Mouse (Mus musculus): ENCODE results near the gene Phactr3.

Gene Phactr3

DNA sequence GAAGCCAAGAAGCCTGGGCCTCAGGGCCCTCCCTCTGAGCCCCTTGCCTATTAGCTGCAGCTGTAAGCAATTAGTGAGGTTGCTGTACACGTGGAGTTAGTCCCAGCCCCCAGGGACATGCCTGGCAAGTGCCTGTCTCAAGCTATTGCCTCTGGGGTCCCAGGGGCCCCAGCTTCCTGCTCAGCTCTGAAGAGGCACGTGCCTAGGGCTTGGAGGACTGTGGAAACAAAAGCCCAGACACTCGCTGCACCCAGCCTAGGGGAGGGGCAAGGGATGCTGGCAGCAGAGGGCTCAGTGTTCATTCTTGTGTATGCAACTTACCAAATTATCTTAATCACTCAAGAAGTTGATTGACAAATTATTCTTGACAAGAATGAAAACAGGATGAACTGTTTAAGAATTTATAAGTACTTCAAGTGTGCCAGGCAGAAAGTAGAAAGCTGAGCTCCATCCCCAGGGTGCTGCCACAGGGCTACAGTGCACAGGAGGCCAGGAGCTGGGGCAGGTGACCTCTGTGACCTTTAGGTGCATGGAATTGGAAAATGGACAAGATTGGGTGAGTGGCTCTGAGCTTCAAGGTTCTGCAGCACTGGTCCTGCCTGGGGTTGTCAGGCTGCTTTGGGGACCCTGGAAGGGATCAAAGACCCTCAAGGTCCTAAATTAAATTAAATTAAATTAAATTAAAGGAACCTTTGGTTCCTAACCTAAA lies 138.5 kb downstream of the Phactr3 start:
- no peak for DNase-seq (ENCODE audit: low spot score in 2 of 2)

DNA sequence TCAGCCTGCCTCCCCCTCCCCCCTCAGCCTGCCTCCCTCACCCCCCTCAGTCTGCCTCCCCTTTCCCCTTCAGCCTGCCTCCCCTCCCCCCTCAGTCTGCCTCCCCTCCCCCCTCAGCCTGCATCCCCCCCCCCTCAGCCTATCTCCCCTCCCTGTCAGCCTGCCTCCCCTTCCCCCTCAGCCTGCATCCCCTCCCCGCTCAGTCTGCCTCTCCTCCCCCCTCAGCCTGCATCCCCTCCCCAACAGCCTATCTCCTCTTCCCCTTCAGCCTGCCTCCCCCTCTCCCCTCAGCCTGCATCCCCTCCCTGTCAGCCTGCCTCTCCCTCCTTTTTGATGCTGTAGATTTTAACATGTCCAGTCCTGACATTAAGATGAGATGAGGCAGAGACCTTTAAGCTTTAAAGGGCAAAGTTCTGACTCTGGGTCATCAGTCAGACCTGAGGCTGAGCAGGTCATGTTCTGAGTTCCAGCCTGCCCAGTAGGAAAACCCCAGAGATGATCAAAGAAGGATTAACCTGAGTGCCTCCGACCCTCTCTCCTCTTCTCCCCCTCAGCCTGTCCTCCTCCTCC lies 139.3 kb downstream of the Phactr3 start:
- DNase-seq (ENCODE audit: low spot score in 2 of 2): no peak

DNA sequence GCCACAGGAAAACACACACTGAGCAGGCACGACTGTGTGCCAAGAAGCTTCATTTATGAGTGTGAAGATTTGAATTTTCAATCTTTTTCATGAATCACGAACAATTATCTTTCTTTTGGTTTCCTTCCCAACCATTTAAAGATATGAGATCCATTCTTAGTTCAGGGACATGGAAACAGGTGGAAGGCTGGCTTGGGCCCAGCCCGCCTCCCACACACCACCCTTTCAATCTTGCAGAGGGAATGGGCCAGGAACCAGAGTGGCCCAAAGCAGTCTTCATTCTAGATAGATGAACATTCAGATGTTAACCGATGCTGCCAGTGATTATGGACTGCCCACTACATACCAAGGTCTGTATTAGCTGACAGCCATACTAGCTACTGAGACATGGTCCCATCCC lies 144.3 kb downstream of the Phactr3 start:
- peak in 1 of 2 experiments; percentile 68 for DNase-seq (ENCODE audit: low spot score in 2 of 2)

DNA sequence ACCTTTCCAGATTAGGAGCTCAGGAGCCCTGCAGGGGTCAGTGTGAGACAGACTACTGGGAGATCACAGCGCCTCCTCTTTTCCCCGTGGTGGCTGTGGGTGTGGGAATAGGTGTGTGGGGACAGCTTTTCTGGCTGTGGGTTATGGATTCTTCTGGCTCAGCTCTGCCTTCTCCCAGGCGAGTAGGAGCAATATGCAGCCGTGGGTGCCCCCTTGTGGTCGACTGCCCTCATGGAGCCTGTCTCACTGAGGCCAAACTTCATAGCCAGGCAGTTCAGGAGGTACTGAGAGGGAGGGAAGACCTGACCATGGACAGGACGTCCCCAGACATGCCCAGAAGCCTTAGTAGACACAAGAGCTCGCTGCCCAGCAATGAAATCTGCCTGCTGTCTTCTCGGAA lies 145.6 kb downstream of the Phactr3 start:
- peak; percentile 53 to 94 for DNase-seq (ENCODE audit: low spot score in 2 of 2)

DNA sequence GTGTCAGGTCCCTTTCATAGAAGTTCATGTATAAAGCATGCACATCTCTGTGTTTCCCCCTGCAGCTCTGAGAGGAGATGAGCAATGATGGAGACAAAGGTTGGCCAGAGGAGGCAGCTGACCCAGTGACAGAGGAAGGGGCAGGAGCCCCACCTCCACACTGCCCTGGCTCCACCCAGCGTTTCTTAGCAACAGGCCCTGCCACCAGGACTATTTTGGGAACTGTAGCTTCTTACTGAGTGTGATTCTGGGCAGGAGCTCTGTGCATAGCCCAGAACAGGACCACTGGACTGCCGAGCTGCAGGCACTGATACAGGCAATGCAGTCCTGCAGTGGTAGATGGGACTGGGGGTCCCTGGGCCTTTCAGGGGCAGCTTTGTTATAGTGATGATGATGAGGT lies 146.7 kb downstream of the Phactr3 start:
- peak in 1 of 2 experiments; percentile 52 for DNase-seq (ENCODE audit: low spot score in 2 of 2)

DNA sequence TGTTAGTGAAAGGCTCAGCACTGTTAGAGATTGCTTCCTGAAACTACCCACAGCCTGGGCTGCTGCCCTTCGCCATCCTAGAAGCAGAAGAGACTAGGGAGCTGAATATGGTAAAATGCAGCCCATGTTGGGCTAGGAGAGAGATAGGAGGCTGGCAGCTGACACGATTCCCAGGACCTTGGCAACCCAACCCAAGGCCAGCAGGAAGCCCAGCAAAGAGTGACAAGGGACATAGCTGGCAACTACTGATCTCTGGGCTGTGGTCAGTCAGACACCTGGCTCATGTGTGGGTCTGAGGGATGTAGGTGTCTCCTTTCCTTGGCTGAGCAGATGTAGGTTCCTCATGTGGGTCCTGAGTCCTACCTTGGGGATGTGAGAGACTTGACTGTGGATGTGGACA lies 152.0 kb downstream of the Phactr3 start:
- DNase-seq (ENCODE audit: low spot score in 2 of 2): no peak

DNA sequence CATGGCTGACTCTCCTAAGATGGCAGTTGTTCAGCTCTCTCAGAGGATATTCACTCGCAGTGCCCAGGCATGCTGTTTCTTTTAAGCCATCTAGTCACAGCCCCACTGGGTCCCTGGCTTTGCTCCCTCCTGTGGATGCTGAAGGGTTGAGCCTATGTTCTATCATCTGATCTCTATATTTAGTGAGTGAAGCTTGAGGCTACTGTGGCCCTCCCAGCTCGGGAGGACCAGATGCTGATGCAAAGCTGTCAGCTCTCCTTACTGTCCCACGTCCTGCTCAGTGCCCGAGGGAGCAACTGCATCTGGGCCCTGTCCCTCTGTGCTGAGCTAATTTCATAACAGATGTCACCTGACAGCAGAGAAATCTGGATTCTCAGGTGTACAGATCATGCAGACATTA lies 153.6 kb downstream of the Phactr3 start:
- DNase-seq (ENCODE audit: low spot score in 2 of 2): no peak

DNA sequence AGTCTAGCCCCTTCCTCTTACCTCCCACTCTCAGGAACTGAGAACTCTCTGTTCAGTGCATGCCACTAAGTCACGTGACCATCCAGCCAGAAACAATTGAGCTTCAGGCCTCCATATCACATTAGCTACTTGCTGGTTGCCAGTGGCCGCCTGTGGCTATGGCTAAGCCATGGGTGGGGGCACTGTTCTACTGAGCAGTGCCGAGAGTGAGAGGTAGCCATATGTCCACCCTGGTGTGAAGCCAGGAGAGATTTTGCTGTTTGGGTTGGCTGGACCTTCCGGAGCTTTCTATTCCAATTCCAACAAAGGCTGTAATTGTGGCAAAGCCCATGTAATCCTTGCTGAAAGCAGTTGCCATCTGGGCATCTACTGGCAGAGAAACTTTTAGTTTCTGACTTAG lies 155.4 kb downstream of the Phactr3 start:
- DNase-seq (ENCODE audit: low spot score in 2 of 2): no peak

DNA sequence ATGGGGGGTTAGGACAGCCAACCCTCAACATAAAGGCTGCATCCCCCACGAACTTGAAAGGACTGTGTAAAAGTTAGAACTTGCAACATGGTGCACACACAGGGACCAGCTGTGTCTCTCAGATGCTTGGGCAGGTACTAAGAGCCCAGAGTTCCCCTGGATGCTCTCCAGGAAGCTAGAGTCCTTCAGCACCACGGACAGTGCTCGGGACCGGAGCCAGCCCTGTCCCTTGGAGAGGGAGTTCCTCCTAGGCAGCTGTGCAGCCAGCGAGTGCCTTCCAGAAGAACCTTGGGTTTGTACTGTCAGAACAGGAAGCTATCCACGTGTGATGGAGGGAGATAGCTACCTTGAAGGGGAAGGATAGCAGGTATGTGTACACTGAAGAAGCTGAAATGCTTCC lies 158.4 kb downstream of the Phactr3 start:
- DNase-seq (ENCODE audit: low spot score in 2 of 2): no peak

DNA sequence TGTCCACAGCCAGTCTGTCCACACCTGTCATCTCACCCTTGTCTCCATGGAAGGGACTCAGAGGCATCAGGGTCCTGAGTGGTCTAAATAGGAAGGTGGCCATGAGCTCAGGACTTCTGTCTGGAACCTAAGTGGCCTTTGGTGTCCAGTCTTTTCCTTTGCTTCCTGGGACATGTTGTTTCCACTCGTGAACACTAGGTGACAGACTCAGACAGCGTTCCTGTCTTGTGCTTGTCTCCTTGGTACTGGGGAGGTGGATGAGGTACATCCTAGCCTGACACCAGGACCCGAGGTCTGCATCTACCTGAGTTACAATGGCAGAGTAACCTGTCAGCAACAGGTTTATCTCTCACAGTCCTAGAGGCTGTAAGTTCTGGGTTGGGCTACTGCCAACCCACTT lies 162.4 kb downstream of the Phactr3 start:
- no peak for DNase-seq (ENCODE audit: low spot score in 2 of 2)

DNA sequence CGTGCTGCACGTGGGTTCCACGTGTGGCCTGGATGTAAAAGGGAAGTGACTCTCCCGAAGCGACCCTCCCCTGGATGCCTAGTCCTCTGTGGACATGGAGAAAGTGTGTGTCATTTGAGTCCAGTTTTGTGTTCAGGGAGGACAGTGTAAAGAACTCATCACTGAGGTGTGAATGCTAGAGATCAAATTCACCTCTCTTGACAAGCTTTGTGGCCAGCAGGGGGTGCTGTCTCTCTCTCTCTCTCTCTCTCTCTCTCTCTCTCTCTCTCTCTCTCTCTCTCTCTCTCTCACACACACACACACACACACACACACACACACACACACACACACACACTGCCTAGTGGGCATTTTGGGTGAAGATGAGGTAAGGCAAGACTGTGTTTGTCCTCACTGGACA lies 168.5 kb downstream of the Phactr3 start:
- DNase-seq (ENCODE audit: low spot score in 2 of 2): peak in 1 of 2 experiments; percentile 67

DNA sequence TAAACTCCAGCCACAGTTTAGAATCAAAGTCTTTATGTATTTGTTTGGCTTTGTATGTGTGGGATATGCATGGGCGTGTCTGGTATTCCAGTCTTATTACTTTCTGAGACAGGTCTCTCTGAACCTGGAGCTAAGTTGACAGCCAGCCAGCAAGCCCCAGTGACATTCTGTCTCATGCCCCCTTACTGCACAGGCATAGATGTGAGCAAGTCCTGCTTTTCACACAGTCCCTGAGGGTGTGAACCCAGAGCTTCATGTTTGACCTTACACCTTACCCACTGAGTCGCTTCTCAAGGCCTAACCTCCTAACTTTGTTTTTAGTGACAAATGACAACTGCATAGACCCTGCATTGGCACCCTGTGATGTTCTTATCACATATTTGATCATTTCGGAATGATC lies 169.9 kb downstream of the Phactr3 start:
- DNase-seq (ENCODE audit: low spot score in 2 of 2): no peak

DNA sequence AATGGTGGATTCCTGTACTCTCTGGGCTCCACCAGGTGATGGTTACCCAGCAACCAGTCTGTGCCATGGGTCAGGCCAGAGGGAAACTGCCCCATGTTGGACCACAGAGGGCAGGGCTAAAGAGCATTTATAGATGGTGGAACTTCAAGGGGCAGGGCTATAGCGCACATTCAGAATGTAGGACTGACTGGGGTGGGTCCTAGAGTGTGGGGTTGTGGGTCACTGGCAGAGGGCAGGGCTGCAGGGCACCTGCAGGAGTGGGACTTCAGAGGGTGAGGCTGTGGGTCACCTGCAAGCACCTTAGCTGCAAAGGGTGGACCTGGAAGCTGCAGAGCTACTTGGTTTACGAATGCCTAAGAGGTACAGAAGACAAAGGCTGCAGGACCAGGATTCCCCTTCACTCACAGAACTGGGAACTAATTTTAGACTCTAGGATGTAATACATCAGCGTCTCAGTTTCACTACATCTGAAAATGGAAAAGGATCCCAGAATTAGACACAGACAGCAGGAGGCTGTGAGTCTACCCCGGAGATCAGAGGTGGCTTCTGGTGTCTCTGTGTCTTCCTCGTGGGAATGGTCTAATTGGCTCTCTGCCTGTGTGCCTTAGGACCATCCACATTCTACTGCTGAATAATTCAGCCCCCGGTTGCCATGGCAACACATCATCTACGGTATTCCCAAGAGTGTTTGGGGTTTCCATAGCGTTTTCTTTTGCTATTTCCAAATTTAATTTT lies 184.8 kb downstream of the Phactr3 start:
- peak in 1 of 2 experiments; percentile 61 for DNase-seq (ENCODE audit: low spot score in 2 of 2)

DNA sequence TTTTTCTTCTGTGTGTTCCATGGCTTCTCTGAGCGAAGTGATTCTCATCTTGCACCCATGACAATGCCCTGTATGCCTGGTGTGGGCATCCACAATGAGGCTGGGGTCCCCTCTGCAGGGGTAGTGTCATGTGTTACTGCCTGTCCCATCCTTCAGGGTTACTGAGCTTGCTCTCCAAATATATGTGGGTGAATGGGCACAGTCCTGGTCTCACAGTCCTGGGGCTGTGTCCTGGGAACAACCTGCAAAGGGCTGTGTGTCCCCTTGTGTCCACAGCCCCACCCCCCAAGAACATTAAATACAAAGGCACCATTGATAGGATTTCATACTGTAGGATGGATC lies 185.4 kb downstream of the Phactr3 start:
- no peak for DNase-seq (ENCODE audit: low spot score in 2 of 2)

DNA sequence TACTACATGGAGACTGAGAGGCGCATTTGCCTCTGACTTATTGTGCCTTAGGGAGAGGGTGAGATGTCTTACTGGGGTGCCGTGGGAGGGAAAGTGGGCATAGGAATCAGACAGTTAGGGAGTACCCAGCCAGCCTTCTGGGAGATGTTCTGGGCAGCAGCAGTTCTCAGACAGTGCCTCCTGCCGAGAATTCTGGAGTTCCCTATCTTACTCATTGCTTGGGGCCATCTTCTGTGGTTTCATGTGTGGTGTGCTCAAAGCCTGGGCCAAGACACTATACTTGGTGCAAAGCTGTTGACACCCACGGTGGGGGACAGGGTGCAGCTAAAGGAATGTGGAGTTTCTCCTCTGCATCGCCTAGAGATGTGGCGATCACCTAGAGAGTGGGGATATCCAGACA lies 185.9 kb downstream of the Phactr3 start:
- DNase-seq (ENCODE audit: low spot score in 2 of 2): peak in 1 of 2 experiments; percentile 42

DNA sequence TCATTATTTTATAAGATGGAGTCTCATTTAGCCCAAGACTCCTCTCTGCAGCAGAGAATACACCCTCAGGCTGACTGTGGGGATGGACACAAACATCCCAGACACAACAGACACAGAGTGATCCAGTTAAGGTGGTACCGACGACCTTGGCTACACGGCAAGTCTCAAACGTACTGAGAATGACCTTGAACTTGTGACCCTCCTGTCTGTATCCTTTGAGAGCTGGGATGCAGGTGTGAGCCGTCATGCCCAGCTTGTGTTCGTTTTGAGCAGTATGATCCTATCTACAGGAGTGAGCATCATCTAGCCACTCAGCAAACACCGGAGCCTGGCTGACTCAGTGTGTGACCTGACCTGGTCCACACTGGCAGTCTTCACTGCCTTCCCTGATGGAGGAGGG lies 194.8 kb downstream of the Phactr3 start:
- DNase-seq (ENCODE audit: low spot score in 2 of 2): no peak

DNA sequence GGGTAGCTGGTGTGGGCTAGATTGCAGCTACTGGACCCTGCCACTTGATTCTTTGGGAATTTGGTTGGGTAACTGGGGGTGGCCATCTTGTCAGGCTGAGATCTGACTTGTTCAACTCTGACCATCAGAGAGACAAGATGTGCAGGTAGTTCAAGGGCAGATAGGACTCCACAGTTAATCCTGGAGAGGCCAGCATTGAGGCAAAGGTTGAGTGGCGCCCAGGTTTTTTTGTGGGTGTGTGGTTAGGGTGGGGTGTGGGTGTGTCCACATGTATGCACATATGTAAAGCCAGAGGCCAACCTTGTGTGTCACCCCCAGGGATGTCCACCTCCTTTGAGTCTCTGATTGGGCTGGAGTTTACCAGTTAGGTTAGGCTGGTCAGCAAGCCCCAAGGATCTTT lies 197.5 kb downstream of the Phactr3 start:
- no peak for DNase-seq (ENCODE audit: low spot score in 2 of 2)

DNA sequence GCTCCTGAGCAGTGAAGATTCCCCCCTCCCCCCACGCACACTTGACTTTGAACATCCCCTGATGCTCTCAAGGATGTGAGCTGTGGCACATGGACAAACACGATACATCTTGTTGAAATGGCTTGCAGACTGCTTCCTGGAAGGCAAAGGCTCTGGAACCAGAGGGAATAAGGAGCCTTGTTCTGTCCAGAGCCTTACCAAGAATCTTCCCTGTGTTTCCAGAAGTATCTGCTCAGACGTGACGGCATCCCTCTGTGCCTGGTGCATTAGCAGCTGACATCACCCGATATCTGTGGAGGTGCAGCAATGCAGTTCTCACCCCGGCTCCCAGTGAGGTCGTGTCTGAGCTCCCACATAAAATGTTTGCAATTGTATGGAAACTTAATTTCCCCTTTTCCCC lies 201.0 kb downstream of the Phactr3 start:
- no peak for DNase-seq (ENCODE audit: low spot score in 2 of 2)

DNA sequence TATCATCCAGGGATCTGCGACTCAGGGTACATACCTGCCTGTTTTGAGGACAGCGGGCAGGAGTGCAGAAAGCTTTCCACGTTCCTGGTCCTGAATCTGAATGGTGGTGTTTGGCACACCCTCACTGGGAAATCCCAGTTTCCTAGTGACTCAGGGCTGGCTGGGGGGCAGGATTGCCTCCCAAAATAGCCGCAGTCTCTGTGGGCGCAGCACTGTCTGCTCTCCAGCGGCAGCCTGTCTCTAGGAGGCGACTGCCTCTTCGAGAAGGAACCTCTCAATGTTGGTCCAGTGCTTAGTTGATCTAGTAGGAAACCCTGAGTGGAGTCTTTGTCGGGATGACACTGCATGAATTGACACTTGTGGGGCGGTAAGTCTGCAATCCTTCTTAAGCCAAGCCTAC lies 202.5 kb downstream of the Phactr3 start:
- peak in 1 of 2 experiments; percentile 76 for DNase-seq (ENCODE audit: low spot score in 2 of 2)

DNA sequence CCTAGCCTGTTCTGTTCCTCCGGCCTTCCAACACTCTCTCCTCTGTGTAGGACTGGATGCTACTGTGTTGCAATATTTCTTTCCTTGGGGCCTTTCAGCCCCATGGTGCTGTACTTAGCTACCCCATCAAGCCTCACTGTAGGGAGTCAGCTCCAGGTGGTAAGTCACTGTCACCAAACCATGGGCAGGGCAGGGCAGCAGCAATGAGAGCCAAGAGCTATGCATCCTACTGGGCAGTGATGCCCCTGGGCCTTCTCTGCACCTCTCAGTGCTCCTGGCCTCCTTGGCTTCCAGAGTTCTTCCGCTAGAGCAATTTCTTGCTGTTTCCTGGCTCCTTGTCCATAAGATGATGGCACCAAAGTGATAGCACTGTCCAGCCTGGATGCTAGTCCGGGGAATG lies 205.6 kb downstream of the Phactr3 start:
- DNase-seq (ENCODE audit: low spot score in 2 of 2): no peak

DNA sequence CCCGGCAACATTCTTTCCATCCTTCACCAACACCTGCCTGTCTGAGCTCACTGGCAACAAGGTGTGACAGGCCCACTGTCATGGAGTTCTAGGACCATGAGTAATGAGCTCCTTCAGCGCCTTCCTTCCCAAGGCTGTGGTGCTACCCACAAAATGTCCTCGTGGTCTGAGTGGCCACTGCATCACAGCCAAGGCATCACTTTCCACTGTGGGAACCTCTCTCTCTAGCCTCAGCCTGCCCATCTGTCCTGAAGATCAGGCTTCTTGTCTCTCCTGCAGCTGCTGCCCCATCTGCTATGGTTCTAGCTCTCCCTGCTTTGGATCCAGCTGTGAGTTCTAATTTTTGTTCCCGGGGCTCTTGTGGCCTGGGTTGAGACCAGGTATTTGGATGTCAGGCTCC lies 206.0 kb downstream of the Phactr3 start:
- no peak for DNase-seq (ENCODE audit: low spot score in 2 of 2)

DNA sequence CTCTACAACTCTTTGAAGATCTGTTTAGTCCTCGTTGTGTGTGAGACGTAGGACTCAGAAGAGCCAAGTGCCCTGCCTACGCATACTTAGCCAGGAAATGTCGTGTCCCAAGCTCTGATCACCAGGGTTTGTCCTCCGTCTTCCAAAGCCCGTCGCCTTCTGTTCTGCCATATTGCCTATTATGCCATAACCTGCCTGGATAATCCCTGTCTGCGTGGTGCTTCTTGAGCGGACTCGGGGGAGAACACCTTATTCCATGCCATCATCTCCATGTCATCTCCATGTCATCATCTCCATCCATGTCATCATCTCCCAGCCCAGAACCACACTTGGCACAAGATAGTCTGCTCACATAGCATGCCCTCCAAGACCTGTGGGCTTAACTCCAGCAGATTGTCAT lies 207.3 kb downstream of the Phactr3 start:
- DNase-seq (ENCODE audit: low spot score in 2 of 2): no peak

DNA sequence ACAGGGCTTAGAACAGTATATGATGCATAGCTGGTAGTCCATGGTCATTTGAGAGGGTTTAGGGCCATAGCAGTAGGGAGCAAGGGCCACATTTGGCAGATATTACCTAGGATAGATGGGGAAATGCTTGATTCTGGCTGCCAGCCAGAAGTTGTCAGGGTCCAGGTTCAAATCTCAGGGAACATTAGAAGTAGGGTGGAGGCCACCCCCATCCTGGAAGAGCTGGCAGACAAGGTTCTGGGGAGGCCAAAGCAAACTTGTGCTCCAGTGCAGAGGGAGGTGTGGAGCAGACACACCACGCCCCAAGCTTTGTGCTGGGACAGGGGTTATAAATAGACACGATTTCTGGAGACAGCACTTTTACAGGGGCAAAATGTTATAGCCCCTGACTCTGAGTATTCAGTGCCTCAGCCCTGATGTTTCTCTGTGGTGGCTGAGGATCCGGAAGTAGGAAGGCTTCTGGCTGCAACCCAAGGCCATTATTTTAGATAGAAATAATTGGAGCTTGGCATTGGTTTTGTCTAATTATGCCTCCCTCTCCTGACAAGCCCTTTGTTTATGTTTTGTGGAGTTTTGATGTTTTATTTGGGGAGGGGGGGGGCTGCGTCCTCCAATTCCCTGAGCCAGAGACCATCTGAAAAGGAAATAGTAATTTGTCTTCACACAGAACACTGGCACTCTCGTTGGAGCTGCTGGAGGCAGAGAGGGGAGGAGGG lies 208.1 kb downstream of the Phactr3 start:
- DNase-seq (ENCODE audit: low spot score in 2 of 2): no peak
